Mouse (Mus musculus) embryonic facial prominence, embryonic 11.5 days (tissue): ENCODE results near the gene Cwc22. TPM values are rescaled to one million over a fixed set of nuclear protein-coding genes. Genes with fewer than 3 reads are reported as not detected.

Source experiments
- ATAC-seq: fragments of 200-750 bp; cut with Nextera tagmentation; replicated peaks from 2 replicates; pipeline ENCODE4 v1.8.0; 2017; ENCODE audit warnings: low read depth; ENCODE audit not compliant: insufficient number of reproducible peaks, low FRiP score, low TSS enrichment
- DNase-seq: peaks from one replicate; pipeline ENCODE4 v3.0.0-alpha.2; 2015; ENCODE audit warnings: low spot score
- H3K27ac ChIP-seq: fragments of 300-500 bp; sonication (generic); replicated peaks from 2 replicates; pipeline ENCODE4 v1.5.1; 2014; ENCODE audit warnings: mild to moderate bottlenecking, low read depth, low read length, control low read depth
- H3K27me3 ChIP-seq: fragments of 300-500 bp; sonication (generic); 2 replicates; pipeline ENCODE4 v1.6.1; 2014; ENCODE audit warnings: mild to moderate bottlenecking, low read length, moderate library complexity, mixed read lengths; ENCODE audit not compliant: control insufficient read depth, insufficient read depth
- H3K36me3 ChIP-seq: fragments of 300-500 bp; sonication (generic); replicated peaks from 2 replicates; pipeline ENCODE4 v1.6.1; 2014; ENCODE audit warnings: low read depth, mild to moderate bottlenecking, low read length, moderate library complexity, mixed read lengths; ENCODE audit not compliant: control insufficient read depth, insufficient read depth
- H3K4me1 ChIP-seq: fragments of 300-500 bp; sonication (generic); 2 replicates; pipeline ENCODE4 v1.6.1; 2014; ENCODE audit warnings: low read length, mixed read lengths; ENCODE audit not compliant: control insufficient read depth, insufficient read depth
- H3K4me2 ChIP-seq: fragments of 300-500 bp; sonication (generic); 2 replicates; pipeline ENCODE4 v1.6.1; 2014; ENCODE audit warnings: low read depth, mild to moderate bottlenecking, control low read depth, low read length, moderate library complexity
- H3K4me3 ChIP-seq: fragments of 300-500 bp; sonication (generic); 2 replicates; pipeline ENCODE4 v1.5.1; 2014; ENCODE audit warnings: low read depth, low read length, control low read depth
- H3K9ac ChIP-seq: fragments of 300-500 bp; sonication (generic); replicated peaks from 2 replicates; pipeline ENCODE4 v1.6.1; 2014; ENCODE audit warnings: mild to moderate bottlenecking, control low read depth, low read length
- H3K9me3 ChIP-seq: fragments of 300-500 bp; sonication (generic); replicated peaks from 2 replicates; pipeline ENCODE4 v1.6.1; 2016; ENCODE audit warnings: mild to moderate bottlenecking, low read length, inconsistent platforms, mixed read lengths; ENCODE audit not compliant: control insufficient read depth
- WGBS: fragments of 180-500 bp; shearing (Covaris S2); extraction: QIAGEN DNeasy Blood & Tissue Kit; methylation state at CpG from one replicate; pipeline ENCODE4 v1.1.7; 2014; 5-methylcytosine and 5-hydroxymethylcytosine counted together
- polyA plus RNA-seq: library from polyadenylated mRNA; unstranded; fragments of >200 nt; fragmentation: Nextera tagmentation; extraction: Ambion mirVana; gene quantifications from 2 replicates; pipeline ENCODE4 v1.2.1, GENCODE M21; 2014

Gene Cwc22
- polyA plus RNA-seq, 1 experiment from 2014 or later, result 41.5 TPM

GRCm38 (mm10) chr2:77974986-77975385 is 28.8 kb upstream of the Cwc22 start:
- H3K36me3 ChIP-seq, result no peaks in the 10 kb centered on the region
- H3K27ac ChIP-seq, result no peak overlapping the region
- no peak for ATAC-seq
- no peaks in the 10 kb centered on the region for H3K4me1 ChIP-seq
- no peaks in the 10 kb centered on the region for H3K27me3 ChIP-seq
- no peak overlapping the region for H3K4me2 ChIP-seq
- H3K9ac ChIP-seq, result no peak overlapping the region
- no peak for DNase-seq
- no peaks in the 10 kb centered on the region for H3K9me3 ChIP-seq
- no peak overlapping the region for H3K4me3 ChIP-seq
- WGBS, result 88% methylated on average over 1 of the region's 1 CpGs

GRCm38 (mm10) chr2:77974366-77974765 is 28.2 kb upstream of the Cwc22 start:
- Histone ChIP-seq H3K4me3 (no peak overlapping the region), H3K27me3 (no peaks in the 10 kb centered on the region), H3K4me2 (no peak overlapping the region), H3K9me3 (no peaks in the 10 kb centered on the region), H3K9ac (no peak overlapping the region), H3K4me1 (no peaks in the 10 kb centered on the region), H3K36me3 (no peaks in the 10 kb centered on the region), H3K27ac (no peak overlapping the region)
- ATAC-seq (no peak), DNase-seq (no peak)
- WGBS, result 44% methylated on average over 2 of the region's 2 CpGs

GRCm38 (mm10) chr2:77973296-77973695 is 27.1 kb upstream of the Cwc22 start:
- Histone ChIP-seq H3K9me3 (no peaks in the 10 kb centered on the region), H3K4me3 (no peak overlapping the region), H3K4me1 (no peaks in the 10 kb centered on the region), H3K4me2 (no peak overlapping the region), H3K27me3 (no peaks in the 10 kb centered on the region), H3K9ac (no peak overlapping the region), H3K27ac (no peak overlapping the region), H3K36me3 (no peaks in the 10 kb centered on the region)
- DNase-seq, result no peak
- WGBS, result 86% methylated on average over 2 of the region's 2 CpGs
- no peak for ATAC-seq

GRCm38 (mm10) chr2:77972541-77972940 is 26.4 kb upstream of the Cwc22 start:
- ATAC-seq (no peak), DNase-seq (no peak)
- no peaks in the 10 kb centered on the region for H3K36me3 ChIP-seq
- no peak overlapping the region for H3K4me2 ChIP-seq
- no peak overlapping the region for H3K9ac ChIP-seq
- H3K27me3 ChIP-seq, result no peaks in the 10 kb centered on the region
- no peak overlapping the region for H3K27ac ChIP-seq
- WGBS, result 91% methylated on average over 2 of the region's 2 CpGs
- H3K4me3 ChIP-seq, result no peak overlapping the region
- H3K4me1 ChIP-seq, result no peaks in the 10 kb centered on the region
- no peaks in the 10 kb centered on the region for H3K9me3 ChIP-seq

GRCm38 (mm10) chr2:77971871-77972270 is 25.7 kb upstream of the Cwc22 start:
- no peak overlapping the region for H3K9ac ChIP-seq

GRCm38 (mm10) chr2:77971361-77971760 is 25.2 kb upstream of the Cwc22 start:
- WGBS, result 86% methylated on average over 2 of the region's 2 CpGs
- ATAC-seq, result no peak
- H3K27me3 ChIP-seq, result no peaks in the 10 kb centered on the region

More at GRCm38 (mm10) chr2:77971871-77972270, 25.7 kb upstream of the Cwc22 start:
- ATAC-seq (no peak), DNase-seq (no peak)
- H3K27me3 ChIP-seq, result no peaks in the 10 kb centered on the region
- H3K4me2 ChIP-seq, result no peak overlapping the region
- 96% methylated on average over 1 of the region's 1 CpGs for WGBS
- no peaks in the 10 kb centered on the region for H3K9me3 ChIP-seq
- no peak overlapping the region for H3K27ac ChIP-seq
- H3K36me3 ChIP-seq, result no peaks in the 10 kb centered on the region
- no peaks in the 10 kb centered on the region for H3K4me1 ChIP-seq
- H3K4me3 ChIP-seq, result no peak overlapping the region

GRCm38 (mm10) chr2:77970556-77970955 is 24.4 kb upstream of the Cwc22 start:
- Histone ChIP-seq H3K27me3 (no peaks in the 10 kb centered on the region), H3K4me1 (no peaks in the 10 kb centered on the region), H3K9me3 (no peaks in the 10 kb centered on the region), H3K9ac (no peak overlapping the region), H3K27ac (no peak overlapping the region), H3K4me2 (no peak overlapping the region), H3K4me3 (no peak overlapping the region), H3K36me3 (no peaks in the 10 kb centered on the region)
- DNase-seq (no peak), ATAC-seq (no peak)
- WGBS, result 81% methylated on average over 3 of the region's 3 CpGs

More at GRCm38 (mm10) chr2:77971361-77971760, 25.2 kb upstream of the Cwc22 start:
- no peaks in the 10 kb centered on the region for H3K36me3 ChIP-seq
- H3K27ac ChIP-seq, result no peak overlapping the region
- no peak overlapping the region for H3K9ac ChIP-seq
- DNase-seq, result no peak
- no peak overlapping the region for H3K4me3 ChIP-seq
- H3K4me1 ChIP-seq, result no peaks in the 10 kb centered on the region
- H3K4me2 ChIP-seq, result no peak overlapping the region
- H3K9me3 ChIP-seq, result no peaks in the 10 kb centered on the region

GRCm38 (mm10) chr2:77969956-77970355 is 23.8 kb upstream of the Cwc22 start:
- H3K4me2 ChIP-seq, result no peak overlapping the region
- H3K4me1 ChIP-seq, result no peaks in the 10 kb centered on the region
- ATAC-seq, result no peak
- H3K9me3 ChIP-seq, result no peaks in the 10 kb centered on the region
- no peak overlapping the region for H3K9ac ChIP-seq
- no peak overlapping the region for H3K27ac ChIP-seq
- H3K27me3 ChIP-seq, result no peaks in the 10 kb centered on the region
- H3K4me3 ChIP-seq, result no peak overlapping the region
- no peaks in the 10 kb centered on the region for H3K36me3 ChIP-seq
- WGBS, result 97% methylated on average over 4 of the region's 4 CpGs
- no peak for DNase-seq
